Mouse (Mus musculus): ENCODE data around the gene Frg2f1. TPM values are rescaled to one million over a fixed set of nuclear protein-coding genes. Genes with fewer than 3 reads are reported as not detected.

Gene Frg2f1
- polyA plus RNA-seq, 1 experiment from 2014 or later, result 5.1 TPM

DNA sequence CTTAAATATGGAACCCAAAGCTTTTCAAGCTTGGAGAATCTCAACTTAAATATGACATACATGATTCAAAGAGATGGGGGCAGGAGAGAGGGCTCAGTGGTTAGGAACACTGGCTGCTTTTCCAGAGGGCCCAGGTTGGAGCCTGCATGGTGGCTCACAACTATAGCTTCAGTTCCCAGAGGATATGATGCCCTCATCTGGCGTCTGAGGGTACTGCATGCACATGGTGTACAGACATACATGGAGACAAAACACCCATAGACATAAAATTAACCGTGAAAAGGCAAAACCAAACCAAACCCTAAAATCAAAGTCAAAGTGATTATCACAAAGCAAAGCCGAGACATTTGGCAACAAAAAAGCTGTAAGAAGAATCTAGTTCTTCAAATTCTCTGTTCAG, 48.5 kb downstream of the Frg2f1 start:
- no peak for ATAC-seq
- no peaks in the 10 kb centered on the region for H3K9me3 ChIP-seq
- H3K27me3 ChIP-seq, result peaks cover 15% of the 10 kb centered on the region; the same call in 1 of the 2 replicates
- H3K4me1 ChIP-seq (replicated peaks), result peaks cover 17% of the 10 kb centered on the region
- no peak overlapping the region for H3K9ac ChIP-seq (replicated peaks)
- no peak overlapping the region for H3K4me3 ChIP-seq (replicated peaks)
- H3K27ac ChIP-seq, result no peak overlapping the region
- 75% methylated on average over 3 of the region's 3 CpGs for WGBS
- no peaks in the 10 kb centered on the region for H3K36me3 ChIP-seq
- H3K4me2 ChIP-seq (replicated peaks), result no peak overlapping the region

DNA sequence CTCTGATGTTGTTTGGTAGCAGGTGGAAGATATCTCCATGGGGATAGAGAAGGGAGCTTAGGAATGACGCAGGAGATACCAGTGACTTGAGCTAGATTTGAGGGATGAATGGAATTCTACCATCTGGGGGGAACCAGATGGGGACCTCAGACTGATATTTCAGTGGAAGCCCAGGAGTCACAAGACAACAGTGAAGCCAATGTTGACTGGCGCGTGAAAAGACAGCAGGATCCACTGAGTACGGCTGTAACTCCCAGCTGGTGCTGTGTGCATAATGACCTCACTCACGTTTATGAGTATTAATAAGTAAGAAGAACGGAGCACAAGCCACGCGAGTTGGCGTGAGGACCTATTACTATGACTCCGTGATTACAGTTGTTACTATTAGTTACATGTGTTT, 49.7 kb downstream of the Frg2f1 start:
- H3K4me2 ChIP-seq (replicated peaks), result no peak overlapping the region
- no peaks in the 10 kb centered on the region for H3K9me3 ChIP-seq
- no peak overlapping the region for H3K9ac ChIP-seq (replicated peaks)
- no peak overlapping the region for H3K4me3 ChIP-seq (replicated peaks)
- H3K27me3 ChIP-seq, result peaks cover 14% of the 10 kb centered on the region; the same call in 1 of the 2 replicates
- H3K27ac ChIP-seq, result no peak overlapping the region
- WGBS, result 75% methylated on average over 10 of the region's 10 CpGs
- no peak for ATAC-seq
- peaks cover 17% of the 10 kb centered on the region for H3K4me1 ChIP-seq (replicated peaks)
- H3K36me3 ChIP-seq, result no peaks in the 10 kb centered on the region

DNA sequence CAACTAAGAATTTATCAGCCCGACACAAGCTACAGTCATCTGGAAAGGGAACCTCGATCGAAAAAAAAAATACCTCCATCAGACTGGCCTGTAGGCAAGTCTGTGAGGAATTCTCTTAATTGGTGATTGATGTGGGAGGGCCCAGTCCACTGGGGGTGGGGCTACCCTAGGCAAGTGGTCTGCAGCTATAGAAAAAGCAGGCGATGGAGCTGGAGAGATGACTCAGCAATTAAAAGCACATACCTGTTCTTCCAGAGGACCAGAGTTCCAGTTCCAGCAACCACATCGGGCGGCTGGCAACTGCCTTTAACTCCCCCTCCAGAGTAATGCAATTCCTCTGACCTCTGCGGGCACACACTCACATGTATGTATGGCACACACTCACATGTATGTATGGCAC, 54.4 kb downstream of the Frg2f1 start:
- ATAC-seq, result no peak
- Histone ChIP-seq H3K4me1 (replicated peaks) (peaks cover 5% of the 10 kb centered on the region; the same call in 1 of the 2 replicates), H3K4me3 (replicated peaks) (no peak overlapping the region), H3K4me2 (replicated peaks) (no peak overlapping the region), H3K27ac (no peak overlapping the region), H3K9ac (replicated peaks) (no peak overlapping the region), H3K27me3 (no peaks in the 10 kb centered on the region), H3K9me3 (no peaks in the 10 kb centered on the region), H3K36me3 (no peaks in the 10 kb centered on the region)
- WGBS, result 89% methylated on average over 7 of the region's 7 CpGs

DNA sequence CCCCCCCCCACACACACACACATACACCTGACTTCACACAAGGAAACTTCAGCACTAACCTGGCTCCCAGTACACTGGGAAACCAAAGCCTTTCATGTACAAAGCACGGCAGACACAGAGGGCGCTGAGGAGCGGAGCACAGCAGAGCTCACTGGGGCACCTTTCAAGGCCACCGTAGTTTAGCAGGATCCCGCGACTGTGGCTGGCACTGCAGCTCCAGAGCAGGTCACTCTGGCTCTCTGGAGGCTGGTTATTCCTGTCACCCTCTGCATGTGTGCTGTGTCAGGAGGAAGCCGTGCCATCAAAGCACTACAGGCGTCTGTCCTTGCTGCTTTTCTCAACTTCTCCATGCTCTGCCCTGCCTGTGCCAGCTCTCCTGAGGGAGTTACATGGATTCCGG, 56.3 kb downstream of the Frg2f1 start:
- 65% methylated on average over 9 of the region's 9 CpGs for WGBS
- H3K4me3 ChIP-seq (replicated peaks), result no peak overlapping the region
- no peaks in the 10 kb centered on the region for H3K9me3 ChIP-seq
- no peaks in the 10 kb centered on the region for H3K36me3 ChIP-seq
- no peaks in the 10 kb centered on the region for H3K27me3 ChIP-seq
- ATAC-seq, result no peak
- H3K27ac ChIP-seq, result no peak overlapping the region
- no peak overlapping the region for H3K4me2 ChIP-seq (replicated peaks)
- H3K4me1 ChIP-seq (replicated peaks), result no peaks in the 10 kb centered on the region
- no peak overlapping the region for H3K9ac ChIP-seq (replicated peaks)

Other genes starting within 250 kb of the Frg2f1 start
- 723 and 839 TPM in 2 replicates for gene Ybx1, start 244.9 kb downstream of the Frg2f1 start, polyA plus RNA-seq (2015; fragmentation: Nextera tagmentation; extraction: Ambion mirVana)
- 77.2 and 78.3 TPM in 2 replicates for gene Ppih, start 219.0 kb downstream of the Frg2f1 start, polyA plus RNA-seq (2015; fragmentation: Nextera tagmentation; extraction: Ambion mirVana)
- 19.2 and 19.7 TPM in 2 replicates for gene Ccdc30, start 124.0 kb downstream of the Frg2f1 start, polyA plus RNA-seq (2015; fragmentation: Nextera tagmentation; extraction: Ambion mirVana)
- 17.7 and 18.2 TPM in 2 replicates for gene Ppcs, start 117.1 kb downstream of the Frg2f1 start, polyA plus RNA-seq (2015; fragmentation: Nextera tagmentation; extraction: Ambion mirVana)
- gene Zmynd12, start 116.7 kb downstream of the Frg2f1 start, polyA plus RNA-seq (2015; fragmentation: Nextera tagmentation; extraction: Ambion mirVana), result 0.28 and 0.76 TPM in 2 replicates
- 15.7 and 16.5 TPM in 2 replicates for gene Rimkla, start 46.9 kb downstream of the Frg2f1 start, polyA plus RNA-seq (2015; fragmentation: Nextera tagmentation; extraction: Ambion mirVana)
- 25.4 and 27.6 TPM in 2 replicates for gene Foxj3, start 2.5 kb downstream of the Frg2f1 start, polyA plus RNA-seq (2015; fragmentation: Nextera tagmentation; extraction: Ambion mirVana)
- gene Guca2a, start 98.2 kb upstream of the Frg2f1 start, polyA plus RNA-seq (2015; fragmentation: Nextera tagmentation; extraction: Ambion mirVana), result not detected in 2 replicates
- not detected in 2 replicates for gene Guca2b, start 119.4 kb upstream of the Frg2f1 start, polyA plus RNA-seq (2015; fragmentation: Nextera tagmentation; extraction: Ambion mirVana)
- 9.5 and 10.5 TPM in 2 replicates for gene Hivep3, start 194.3 kb upstream of the Frg2f1 start, polyA plus RNA-seq (2015; fragmentation: Nextera tagmentation; extraction: Ambion mirVana)

Data from midbrain, embryonic 13.5 days (tissue).